Mouse (Mus musculus) right cerebral cortex, postnatal 4 days (tissue): ENCODE results near the gene Sytl2.

Source experiments
- DNase-seq: peaks from one replicate; pipeline ENCODE4 v3.0.0-alpha.2; 2022

The Sytl2 gene

GRCm38 (mm10) chr7:90312151-90312883 lies 10.3 kb downstream of the Sytl2 start:
- no peak for DNase-seq

DNA sequence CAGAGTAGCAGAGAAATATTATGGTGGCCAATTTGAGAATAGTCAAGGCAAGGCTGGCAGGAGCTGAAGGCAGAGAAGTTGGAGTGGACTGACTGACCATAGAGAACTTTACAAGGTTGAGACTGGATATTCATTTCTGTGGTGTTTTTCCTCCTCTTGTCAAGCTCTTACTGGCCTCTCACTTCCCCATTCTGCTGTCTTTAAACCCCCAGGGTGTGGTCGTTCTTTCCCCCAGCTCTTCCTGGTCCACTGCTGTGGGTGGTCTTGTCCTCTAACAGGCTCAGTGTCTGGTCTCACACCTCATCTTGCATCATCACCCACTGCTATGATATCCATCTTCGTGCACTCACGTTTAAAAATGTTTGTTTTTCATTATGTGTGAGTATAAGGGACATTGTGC lies 11.4 kb downstream of the Sytl2 start:
- no peak for DNase-seq

GRCm38 (mm10) chr7:90316823-90317222 lies 14.8 kb downstream of the Sytl2 start:
- no peak for DNase-seq

DNA sequence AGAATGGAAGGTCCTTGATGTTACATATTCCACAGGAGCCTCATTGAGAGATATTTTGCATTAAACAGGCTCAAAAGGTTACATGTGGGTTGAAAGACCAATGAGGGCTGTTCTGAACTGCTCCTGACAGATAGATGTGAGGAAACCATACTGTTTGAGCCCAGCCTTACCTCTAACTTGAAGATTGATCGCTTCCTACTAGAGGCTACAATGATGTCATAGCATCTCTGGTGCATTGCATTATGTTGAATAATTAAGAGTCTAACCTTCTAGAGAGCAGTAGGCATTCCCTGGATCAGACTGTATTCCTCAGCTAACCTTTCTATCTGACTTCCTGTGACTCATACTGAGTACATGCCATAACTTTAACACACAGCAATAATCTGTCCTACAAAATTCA lies 17.4 kb downstream of the Sytl2 start:
- DNase-seq: no peak

GRCm38 (mm10) chr7:90320124-90320523 lies 18.1 kb downstream of the Sytl2 start:
- no peak for DNase-seq

- no peak for DNase-seq
Measured at GRCm38 (mm10) chr7:90325166-90325565, 23.1 kb downstream of the Sytl2 start.

DNA sequence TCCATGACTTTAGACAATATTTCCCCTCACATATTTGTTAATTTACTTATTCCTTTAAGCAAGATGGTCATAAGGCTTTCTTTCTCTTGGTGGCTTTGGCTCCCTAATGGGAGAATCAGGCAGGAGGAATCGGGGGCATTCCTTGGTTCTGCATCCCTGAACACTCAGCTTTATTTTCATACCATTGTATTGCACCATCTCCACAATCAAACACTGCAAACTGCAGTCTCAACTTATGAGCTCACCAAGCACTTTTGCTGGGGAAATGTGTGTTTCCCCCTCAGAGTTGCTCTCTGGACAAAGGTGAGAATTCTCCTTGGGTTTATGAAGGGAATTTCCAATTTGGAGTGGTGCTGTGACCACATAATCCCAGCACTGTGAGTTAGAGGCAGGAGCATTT lies 28.1 kb downstream of the Sytl2 start:
- no peak for DNase-seq

- no peak for DNase-seq
Measured at GRCm38 (mm10) chr7:90332483-90333065, 30.5 kb downstream of the Sytl2 start.

DNA sequence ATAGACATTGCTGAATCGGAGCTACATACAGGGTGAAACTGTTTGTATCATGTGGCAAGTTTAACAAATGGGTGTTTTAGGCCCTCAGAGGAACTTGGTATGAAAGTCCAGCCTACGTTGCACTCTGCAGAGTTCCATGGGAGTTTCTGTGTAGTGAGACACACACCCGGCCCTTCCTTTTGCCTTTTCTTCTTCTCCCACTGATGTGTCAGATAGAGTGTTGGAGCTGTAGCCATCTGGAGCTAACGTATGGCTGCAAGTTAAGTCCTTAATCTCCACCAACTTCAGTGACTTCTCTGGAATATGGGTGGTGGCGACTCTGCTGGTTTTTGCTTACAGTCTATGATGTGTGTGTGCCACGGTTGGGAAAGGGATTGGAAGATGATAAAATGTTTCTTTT lies 32.3 kb downstream of the Sytl2 start:
- no peak for DNase-seq

- no peak for DNase-seq
Measured at GRCm38 (mm10) chr7:90334831-90335230, 32.8 kb downstream of the Sytl2 start.

GRCm38 (mm10) chr7:90335755-90336194 lies 33.7 kb downstream of the Sytl2 start:
- DNase-seq: no peak

- no peak for DNase-seq
Measured at GRCm38 (mm10) chr7:90341212-90341957, 39.3 kb downstream of the Sytl2 start.

DNA sequence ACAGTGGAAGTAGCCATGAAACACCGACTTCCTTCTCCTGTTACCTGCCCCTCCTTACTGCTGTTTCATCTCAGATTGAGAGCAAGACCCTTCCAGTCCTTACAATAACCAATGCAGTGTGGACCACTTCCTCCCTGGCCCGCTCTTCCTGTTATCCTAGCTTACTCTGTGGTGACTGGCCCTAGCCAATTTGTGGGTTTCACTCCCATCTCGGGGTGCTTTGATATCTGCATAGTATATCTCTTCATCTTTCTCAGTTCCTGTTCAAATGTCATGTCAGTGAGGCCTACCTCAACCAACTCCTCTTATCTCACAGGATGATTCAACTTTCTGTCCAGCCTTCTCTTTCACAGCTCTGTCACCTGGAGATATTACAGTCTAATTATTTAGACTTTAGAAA lies 42.9 kb downstream of the Sytl2 start:
- DNase-seq: no peak

- no peak for DNase-seq
Measured at GRCm38 (mm10) chr7:90347779-90348437, 45.9 kb downstream of the Sytl2 start.

DNA sequence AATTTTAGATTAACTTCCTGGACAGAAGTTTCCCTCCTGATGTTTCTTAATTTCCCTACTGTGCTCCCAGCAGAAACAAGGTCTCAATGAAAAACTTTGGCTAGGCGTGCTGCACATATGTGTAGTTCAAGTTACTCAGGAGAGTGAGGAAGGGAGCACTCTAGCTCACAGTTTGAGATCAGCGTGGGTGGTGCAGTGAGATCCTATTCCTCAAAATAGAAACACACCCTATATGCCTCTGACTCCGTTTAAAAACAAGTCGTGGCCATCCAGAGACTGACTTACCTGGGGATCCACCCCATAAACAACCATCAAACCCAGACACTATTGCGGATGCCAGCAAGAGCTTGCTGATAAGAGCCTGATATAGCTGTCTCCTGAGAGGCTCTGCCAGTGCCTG lies 47.0 kb downstream of the Sytl2 start:
- DNase-seq: no peak

DNA sequence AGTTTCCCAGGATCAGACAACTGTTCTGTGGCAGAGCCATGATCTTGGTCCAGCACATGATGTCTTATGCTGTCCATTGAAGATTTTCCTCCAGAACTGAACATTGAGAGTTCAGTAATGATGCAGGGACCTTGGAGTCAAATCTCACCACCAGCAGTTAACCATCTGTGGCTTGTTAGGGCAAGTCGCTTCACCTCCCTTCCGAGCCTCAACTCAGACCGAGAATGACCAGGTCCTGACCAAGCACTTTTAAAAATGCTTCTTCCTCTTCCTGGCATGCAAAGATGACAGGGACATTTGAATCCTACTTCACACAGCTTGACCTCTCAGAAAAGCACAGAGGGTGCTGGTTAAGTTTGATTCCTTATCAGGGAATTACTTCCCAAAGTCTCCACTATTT lies 50.1 kb downstream of the Sytl2 start:
- no peak for DNase-seq

GRCm38 (mm10) chr7:90353488-90354228 lies 51.6 kb downstream of the Sytl2 start:
- DNase-seq: no peak

DNA sequence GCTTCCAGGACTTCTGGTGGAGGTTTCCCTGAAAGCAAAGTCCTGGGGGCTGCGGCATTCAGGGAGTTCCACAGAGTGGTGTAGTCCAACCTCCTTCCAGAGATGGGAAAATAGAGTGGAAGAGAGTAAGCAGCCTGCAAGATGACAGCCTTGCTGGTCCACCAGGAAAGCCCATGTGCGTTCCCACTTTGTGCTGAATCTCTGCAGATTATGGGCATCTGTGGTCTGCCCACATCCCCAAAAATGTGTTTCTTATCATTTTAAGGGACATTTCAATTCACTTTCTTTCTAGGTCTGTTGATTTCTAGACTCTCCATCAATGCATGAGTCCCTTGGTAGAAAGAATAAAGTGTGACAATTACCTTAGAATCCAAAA lies 52.2 kb downstream of the Sytl2 start:
- no peak for DNase-seq

DNA sequence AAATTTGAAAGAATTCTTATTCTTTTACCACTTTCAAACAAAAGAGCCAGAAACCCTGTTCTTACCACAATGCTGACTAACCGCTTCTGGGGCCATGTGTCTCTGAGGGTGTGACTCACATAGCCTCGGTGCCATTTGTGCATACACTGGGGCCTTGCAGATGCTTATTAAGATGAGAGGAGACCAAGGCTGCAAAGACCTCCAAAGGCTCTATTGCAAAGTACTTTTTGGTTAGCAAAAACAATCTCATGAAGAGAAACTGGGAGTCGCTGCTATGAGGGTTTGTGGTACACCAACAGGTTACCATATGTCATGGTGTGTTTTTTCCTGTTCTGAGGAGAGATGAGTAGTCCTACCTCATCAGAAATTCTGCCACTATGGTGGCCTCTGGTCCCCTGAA lies 53.4 kb downstream of the Sytl2 start:
- no peak for DNase-seq

DNA sequence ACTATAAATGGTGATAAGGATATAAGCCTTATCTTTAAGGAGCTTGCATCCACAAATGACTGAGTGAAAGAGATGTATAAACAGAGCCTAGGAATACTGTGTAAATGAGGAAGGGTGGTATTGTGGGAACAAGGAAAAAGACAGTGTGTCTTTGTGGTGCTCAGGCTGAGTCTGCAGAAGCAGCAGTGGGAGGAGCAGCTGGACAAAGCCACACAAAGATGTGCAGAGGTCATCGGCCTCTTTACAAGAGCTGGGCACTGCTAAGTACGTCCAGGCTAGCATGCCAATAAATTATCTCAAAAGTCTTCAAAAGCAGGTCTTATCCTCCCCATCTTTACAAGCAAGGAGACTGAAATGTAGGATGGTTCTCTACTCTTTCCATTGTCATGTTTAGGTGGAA lies 53.9 kb downstream of the Sytl2 start:
- DNase-seq: no peak

- DNase-seq: no peak
Measured at GRCm38 (mm10) chr7:90362788-90363187, 60.7 kb downstream of the Sytl2 start.

DNA sequence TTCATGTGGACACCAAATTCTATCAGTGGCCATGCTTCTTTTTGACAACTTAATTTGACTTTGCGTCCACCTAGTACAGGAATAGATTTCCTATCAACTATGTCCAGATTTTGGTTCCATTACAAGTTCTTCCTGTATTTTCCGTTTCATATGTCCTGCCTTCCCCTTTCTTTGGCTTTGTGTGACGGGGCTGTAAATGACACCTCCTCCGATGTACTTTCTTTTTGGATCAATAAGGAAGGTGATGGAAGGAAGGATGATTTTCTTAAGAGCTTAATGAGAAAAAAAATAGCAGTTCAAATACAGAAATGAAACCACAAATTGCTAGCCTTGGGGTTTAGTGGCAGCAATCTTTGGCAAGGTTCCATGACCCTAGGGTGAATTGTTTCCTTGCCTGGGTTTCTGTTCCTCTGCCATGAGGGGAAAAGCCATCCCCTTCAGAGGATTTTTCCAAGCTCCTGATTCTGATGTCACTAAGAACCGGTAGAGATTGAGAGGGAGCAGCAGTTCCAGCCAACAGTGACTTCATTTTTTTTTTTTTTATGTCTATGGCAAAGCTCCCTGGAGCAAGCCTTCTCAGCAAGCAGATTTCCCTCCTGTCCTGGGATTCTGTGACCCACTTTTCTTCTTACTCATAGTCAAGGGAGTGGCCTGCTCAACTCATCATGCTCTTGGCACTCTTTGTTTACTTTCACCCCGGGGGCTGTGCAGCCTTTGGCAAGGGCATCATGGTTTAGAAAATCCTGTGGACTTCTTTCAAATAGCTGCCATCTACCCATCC lies 68.2 kb downstream of the Sytl2 start:
- no peak for DNase-seq
